Mouse (Mus musculus): ENCODE results near the gene Psme2.

The Psme2 gene

DNA sequence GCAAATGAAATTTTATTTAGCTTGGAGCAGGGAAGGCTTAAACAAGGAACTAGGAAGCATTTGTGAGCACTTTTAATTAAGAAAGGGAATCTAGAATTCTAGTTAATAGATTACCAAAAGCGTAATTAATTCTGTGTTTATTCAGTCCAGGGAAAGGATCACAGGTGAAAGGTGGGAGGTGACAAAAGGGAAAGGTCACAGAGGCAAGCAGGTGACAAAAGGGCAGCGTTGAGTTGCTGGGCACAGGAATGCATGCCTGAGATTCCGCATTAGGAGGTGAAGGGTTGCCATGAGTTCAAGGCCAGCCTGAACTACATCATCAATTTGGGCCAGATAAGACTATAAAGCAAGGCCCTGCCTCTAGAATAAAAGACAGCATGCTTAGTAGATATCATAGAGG, 23.4 kb downstream of the Psme2 start:
- DNase-seq (ENCODE audit: low read depth) = no peak

DNA sequence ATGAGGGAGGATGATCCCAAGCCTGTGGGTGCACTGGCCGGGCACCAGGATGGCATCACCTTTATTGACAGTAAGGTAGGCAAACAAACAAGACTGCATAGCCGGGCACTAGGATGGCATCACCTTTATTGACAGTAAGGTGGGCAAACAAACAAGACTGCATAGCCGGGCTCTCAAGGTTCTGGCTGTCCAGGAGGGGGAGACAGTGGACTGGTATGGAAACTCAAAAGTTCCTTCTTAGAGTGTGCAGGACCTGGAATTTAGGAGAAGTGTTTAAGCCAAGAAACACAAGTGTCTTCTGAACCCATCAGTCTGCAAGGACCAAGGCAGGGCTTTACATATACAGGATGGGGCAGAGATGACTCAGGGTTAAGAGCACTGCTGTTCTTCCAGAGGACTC, 25.2 kb downstream of the Psme2 start:
- DNase-seq (ENCODE audit: low read depth) = no peak

DNA sequence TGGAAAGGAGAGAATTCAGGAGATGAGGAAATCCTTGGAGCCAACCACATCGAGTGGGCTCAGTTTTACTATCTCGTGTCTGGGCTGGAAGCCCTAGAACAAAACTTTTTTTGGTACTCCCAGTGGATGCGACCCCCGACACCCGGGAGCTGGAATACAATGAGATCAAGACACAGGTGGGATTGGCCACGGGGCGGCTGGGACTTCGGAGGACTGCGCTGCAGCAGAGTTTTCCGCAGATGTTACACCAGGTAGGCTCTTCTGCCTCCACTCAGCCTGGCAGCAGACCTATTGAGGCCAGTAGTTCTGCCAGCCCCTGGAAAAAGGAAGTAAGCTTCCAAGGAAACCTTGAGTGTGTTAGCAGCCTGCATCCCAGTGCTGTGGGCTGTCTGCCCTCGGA, 27.7 kb downstream of the Psme2 start:
- DNase-seq (ENCODE audit: low read depth) = no peak

DNA sequence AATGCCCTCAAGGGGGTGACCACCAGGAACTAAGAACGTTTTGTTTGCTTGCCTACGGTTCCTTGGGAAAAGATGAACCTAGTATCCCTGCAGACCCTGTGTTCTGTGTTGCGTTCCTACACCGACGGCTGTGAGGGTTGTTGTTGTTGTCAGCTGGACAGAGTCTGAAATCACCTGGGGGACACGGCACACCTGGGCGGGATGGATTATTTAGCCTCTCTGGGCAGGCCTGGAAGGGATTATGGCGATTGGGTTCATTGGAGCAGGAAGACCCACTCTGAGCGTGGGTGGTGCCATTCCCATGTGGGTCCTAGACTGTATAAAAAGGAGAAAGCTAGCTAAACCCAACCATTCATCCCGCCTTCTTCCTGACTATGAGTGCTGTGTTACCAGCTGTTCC, 29.1 kb downstream of the Psme2 start:
- DNase-seq (ENCODE audit: low read depth) = no peak

DNA sequence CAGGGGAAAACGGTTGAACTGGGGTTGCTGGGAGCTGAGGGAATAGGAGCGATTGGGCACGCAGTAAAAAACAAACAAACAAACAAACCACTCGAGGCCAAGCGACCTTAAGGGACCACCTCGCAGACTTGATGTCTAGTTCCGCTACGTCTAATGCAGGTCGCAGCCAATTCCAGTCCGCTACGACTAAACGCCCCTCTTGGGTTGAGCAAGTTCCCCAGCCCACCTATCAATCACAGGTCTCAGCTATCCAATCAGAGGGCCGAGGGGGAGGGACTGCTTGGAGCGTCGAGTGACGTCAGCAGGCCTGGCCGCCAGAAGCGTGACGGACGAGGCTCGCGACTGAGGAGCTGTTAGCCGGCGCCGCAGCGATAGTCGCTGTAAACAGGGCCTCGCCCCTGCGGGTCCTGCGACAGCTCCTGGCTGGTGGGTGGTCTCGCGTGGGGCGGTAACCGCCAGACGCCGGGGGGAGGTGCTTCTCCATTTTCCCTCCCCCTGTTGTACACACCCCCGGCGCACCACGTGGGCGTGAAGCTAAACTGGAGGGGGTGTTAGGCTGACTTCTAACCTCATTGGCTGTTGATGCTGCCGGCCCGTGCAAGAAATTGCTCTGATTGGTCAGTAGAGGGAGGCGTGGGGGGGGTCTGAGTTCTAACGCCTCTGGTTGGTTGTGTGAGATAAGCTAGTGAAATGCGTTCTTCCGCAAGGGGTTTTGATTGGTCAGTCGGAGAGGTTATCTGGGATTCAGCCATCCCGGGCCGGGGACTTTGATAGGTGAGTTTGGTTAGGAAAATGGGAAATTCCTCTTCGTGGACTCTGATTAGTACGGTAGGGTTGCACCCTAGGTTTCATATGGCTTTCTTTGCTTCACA, 30.5 kb downstream of the Psme2 start, which contains the start of gene A730061H03Rik:
TSS of gene A730061H03Rik (minus strand) at position 205 of the 872 bp plus-strand sequence.
- DNase-seq (ENCODE audit: low read depth) = peak; percentile 98

DNA sequence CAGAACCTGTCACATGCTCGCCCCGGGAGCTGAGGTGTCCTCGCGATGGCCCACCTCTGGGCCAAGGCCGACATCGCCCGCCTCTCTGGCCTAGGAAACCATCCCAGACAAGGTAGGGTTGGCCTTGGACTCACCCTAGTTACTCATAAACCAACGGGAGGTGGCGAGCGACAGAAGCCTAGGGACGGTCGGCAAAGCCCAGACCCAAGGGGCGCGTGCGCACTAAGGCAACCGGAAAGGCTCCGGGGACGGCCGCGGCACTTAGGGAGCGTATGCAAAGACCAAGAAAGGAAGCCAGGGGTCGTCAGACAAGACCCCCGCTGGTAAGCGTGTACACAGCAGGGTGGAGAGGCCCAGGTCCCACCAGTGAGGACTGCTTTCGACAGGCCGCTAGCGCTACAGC, 31.1 kb downstream of the Psme2 start, which contains the start of gene Dcaf11:
TSS of gene Dcaf11 (plus strand) at position 208 of the 403 bp plus-strand sequence.
- DNase-seq (ENCODE audit: low read depth) = peak; percentile 75

DNA sequence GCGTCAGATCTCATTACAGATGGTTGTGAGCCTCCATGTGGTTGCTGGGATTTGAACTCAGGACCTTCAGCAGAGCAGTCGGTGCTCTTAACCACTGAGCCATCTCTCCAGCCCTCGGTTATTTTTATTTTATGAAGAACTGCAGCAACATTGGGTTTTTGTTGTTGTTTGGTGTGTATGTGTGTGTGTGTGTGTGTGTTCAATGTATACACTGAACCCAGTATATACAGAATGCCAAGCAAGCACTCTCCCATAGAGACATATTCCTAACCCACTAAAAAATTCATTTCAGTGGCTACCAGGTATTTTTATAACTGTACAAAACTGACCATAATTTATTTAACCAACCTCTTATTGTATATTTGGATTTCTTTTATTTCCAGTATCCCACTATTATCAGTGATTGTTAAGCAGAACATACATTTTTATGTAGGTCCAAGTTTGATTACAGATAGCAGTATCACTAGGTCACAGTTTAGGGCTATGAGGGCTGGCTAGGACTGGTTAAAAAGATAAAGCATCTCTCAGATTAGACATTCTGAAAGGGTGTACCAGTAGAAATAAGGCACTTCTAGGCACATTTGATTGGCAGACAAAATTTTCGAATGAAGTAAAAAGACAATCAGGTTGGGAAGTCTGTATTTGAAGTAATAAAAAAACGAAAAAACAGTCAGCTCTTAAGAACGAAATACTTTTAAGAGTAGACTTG, 32.0 kb downstream of the Psme2 start:
- DNase-seq (ENCODE audit: low read depth) = no peak

DNA sequence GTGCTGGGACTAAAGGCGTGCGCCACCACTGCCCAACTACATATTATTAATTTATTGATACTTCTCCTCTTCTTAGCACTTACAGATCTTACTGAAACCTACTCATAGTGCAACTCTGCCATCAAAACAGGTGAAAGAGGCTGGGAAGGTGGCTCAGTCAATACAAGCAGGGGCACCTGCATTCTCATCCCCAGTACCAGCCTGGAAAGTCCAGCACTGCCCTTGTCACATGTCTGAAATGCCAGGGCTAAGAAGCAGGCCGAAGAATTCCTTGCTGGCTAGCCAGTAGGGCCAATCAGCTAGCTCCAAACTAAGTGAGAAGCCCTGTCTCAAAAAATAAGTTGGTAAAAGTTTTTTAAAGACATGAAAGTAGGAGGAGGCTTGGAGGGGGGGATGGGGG, 33.3 kb downstream of the Psme2 start:
- DNase-seq (ENCODE audit: low read depth) = no peak

DNA sequence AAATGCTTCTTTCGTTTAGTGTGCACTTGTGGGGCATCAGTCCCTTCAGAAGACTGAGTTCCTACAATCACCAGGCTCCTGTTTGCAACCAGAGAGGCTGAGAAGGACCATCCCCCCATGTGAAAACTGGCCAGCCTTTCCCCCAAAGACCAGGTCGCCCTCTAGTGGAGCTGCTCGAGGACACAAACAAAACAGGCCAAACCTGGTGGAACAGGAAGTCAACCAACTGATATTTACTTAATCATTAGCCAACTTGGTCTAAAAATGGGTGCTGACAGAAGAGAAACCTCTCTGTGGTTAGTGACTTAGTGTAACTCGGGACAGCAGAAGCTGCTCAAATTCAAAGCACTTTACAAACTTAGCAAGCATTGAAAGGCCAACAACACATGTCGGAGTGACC, 33.9 kb downstream of the Psme2 start:
- DNase-seq (ENCODE audit: low read depth) = no peak

DNA sequence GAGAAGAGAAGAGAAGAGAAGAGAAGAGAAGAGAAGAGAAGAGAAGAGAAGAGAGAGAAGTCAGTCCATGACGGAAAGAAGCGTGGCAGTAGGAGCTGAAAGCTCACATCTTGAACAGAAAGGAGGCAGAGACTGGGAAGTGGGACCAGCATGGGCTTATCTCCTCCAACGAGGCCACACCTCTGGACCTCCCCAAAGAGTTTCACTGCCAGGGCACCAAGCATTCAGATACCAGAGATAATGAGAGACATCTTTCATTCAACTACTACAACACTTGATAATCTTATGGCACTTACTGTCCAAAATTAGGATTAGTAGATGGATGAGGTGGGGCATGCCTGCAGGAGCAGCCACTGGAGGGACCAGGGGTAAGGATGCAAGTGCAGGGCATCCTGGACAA, 35.1 kb downstream of the Psme2 start:
- no peak for DNase-seq (ENCODE audit: low read depth)

DNA sequence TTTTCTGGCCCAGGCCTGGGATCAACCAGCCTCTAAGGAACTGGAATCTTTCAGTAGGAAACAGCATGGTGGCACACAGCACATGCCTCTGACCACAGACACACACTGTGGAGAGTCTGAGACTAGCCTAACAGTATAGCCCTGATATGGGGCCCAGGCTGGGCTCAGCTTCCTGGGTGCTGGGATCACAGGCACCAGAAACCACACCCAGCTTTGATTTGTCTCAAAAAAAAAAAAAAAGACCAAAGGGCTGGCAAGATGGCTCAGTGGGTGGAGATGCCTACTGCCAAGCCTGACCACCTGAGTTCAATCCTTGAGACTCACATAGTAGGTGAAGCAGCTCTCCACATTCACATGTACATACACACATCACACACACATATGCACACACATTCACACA, 36.3 kb downstream of the Psme2 start:
- no peak for DNase-seq (ENCODE audit: low read depth)

DNA sequence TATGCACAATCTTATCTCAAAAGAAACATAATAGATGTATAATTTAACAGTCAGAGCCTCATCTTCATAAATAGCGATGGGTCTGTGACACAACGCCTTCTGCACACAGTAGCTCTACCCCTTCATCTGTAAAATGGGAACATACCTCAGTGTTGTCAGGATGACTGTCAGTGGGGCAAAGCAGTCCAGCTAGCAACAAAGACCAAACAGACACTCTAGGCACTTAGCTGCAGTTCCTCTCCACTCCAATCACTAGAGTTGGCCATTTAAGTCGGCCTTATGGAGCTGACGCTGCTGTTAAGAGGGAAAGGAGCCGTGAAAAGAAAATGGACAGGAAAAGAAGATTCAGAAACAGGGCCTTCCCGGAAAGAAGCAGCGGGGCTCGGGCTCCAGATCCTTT, 39.1 kb downstream of the Psme2 start:
- DNase-seq (ENCODE audit: low read depth) = no peak

DNA sequence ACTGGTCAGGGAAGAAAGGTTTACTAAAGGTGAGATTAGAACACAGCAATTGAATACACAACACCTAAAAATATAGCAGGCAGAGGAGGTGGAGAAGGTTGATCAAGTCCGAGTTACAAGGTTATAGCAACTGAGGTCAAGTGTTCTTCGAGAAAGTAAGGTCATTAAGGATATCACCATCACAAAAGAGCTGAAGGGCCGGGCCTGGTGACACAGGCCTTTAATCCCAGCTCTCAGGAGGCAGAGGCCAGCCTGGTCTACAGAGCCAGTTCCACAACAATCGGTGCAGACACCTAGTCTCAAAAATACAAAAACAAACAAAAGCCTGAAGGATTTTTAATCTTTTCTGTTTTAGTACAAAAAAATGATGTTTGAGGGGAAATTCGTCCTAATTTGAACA, 39.6 kb downstream of the Psme2 start:
- DNase-seq (ENCODE audit: low read depth) = no peak

DNA sequence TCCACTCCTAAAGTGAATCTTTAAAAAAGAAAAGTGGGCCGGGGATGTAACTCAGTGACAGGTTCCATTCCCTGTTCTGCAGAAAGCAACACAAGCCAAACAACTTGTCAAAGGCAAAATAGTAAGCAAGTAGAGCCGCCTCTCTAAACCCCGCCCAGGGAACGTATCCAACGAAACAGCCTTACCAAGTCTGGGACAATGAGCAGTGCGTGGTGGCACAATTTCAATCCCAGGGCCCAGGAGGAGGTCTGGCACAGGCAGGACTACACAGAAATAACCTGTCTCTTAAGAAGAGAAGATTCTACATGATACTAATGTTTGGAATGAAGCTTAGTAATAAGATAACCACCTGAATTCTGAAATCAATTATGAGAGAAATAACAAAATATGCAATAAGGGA, 40.7 kb downstream of the Psme2 start:
- no peak for DNase-seq (ENCODE audit: low read depth)

DNA sequence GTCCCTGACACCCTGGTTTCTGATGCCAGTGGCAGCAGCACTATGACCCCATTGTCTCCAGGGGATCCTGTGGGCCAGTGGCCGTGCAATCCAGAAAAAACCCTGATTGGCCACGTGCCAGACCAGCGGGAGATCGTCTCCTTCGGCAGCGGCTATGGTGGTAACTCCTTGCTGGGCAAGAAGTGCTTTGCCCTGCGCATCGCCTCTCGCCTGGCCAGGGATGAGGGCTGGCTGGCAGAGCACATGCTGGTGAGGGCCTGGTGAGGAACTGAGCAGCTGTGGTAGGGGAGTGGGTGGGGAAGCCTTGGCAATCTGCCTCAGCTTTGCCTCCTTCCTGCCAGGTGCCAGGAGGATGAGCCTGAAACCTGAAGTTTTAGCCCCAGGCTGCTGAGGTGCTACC, 46.6 kb downstream of the Psme2 start:
- DNase-seq (ENCODE audit: low read depth) = no peak

DNA sequence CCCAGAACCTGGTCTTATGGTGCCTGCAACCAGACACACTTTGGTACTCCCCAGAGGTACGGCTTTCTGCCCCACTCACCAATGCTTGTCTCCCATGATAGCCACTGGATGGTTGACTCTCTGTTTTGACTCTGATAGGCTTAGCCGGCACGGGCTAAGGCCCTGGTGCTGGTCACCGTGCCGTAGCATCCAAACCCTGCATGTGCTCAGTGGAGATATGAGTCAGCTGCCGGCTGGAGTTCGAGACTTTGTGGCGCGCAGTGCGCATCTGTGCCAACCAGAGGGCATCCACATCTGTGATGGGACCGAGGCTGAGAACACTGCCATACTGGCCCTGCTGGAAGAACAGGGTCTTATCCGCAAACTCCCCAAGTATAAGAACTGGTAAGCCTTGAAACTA, 48.6 kb downstream of the Psme2 start:
- no peak for DNase-seq (ENCODE audit: low read depth)

DNA sequence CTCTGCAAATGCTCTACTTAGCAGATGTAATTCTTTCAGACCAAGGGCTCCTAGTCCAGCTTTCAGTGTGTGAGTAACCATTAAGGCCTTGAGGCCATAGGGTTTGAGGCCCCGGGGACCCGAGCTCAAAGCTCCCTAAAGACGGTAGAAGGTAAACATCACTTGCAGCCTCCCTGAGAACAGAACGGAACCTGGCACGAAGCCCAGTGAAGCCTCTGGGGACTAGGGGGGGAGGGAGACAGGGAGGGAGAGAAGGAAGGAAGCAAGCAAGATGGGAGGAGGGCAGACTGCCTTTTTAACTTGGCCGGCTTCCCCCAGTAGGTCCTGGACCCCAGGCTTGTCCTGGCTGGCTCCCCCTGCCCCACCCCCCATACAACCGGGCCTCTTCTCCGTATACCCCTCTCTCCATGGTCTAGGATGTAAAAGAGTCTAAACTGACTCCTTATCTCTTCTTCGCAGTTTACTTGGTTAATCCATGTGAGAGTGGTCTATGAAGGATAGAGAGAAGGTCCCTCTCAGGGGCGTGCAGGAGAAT, 50.1 kb downstream of the Psme2 start:
- DNase-seq (ENCODE audit: low read depth) = peak; percentile 53

DNA sequence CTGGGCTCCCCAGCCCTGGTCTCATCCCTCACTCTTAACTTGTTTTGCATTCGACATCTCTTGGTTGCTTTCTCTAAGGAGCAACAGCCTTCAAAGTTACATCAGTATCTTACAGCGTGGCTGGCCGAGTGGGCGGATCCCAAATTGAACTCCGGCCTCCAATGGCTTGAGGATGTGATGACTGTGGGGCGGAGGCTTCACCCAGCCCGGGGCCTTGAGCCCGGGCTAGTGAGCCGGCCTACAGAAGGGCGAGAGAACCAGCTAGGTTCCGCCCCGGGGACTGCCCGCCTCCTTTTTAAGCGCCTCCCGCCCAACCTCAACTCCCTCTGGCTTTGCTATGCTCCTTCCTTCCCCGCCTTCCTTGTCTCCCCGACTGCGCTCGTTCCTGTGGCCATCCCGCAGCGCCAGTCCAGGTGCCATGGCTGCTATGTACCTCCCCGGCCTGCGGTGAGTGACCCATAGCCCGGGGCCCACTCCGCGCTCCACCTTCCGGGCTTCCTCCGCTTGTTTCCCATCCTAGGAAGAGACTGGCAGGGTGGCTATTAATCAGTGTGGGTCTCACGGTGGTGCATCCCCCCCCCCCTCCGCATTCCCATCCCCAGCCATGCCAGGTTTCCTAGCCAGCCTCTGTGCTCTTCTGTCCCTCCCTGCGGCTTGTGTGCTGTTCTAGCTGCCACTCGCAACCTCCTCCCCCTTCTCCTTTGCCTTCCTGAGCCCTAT, 50.7 kb downstream of the Psme2 start, which contains the start of gene Pck2:
TSS of gene Pck2 (plus strand) at position 200 of the 720 bp plus-strand sequence.
- DNase-seq (ENCODE audit: low read depth) = peak; percentile 94

Data from fibroblast of lung, adult 2 months (primary cell).